Mouse (Mus musculus) brain, adult 2 months (tissue): Measurements from ENCODE around the gene Spryd3.
"Not testable (repeated sequence)": the region's sequence is repeated elsewhere in the genome, so short reads cannot be mapped to it uniquely, and the experiment has no call there.

Source experiments
- DNase-seq: peaks from one replicate; pipeline ENCODE4 v3.0.0; 2011; ENCODE audit warnings: low read depth, low spot score

Gene Spryd3

DNA sequence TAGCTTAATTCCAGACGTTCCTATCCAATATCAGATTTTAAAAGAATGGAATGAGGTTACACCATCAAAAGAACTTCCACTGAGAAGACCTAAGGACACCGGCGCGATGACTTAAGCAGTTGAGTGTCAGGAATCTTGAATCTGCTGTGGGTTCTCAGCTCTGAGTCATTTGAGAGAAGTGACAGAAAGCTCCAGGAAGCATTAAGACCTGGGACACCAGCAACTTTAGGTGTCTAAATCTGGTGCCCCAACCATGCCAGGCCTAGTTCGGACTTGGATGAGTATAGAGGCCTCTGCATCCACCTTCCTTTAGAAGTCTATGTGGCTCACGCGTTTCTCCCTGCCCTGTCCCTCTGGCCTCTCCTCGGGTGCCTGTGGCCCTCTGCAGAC, 36.3 kb downstream of the Spryd3 start:
- DNase-seq = peak; percentile 48

DNA sequence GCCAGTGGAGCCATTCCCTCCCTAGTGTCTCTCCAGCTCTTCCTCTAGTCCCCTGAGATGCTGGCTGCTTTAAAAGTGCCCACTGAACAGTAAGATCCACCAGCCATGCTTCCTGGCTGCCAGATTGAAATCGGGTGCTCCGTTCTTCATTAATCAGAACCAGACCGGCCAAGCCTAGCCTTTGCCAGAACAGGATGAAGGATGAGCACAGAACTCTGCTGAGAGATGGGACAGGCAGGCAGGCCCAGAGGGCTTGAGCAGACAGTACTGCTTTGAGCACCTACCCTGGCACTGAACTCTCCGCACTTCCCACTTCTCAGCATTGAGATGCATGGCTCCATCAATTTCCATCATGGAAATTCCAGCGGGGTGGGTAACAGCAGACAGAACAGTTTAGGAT, 36.8 kb downstream of the Spryd3 start:
- DNase-seq = no peak

DNA sequence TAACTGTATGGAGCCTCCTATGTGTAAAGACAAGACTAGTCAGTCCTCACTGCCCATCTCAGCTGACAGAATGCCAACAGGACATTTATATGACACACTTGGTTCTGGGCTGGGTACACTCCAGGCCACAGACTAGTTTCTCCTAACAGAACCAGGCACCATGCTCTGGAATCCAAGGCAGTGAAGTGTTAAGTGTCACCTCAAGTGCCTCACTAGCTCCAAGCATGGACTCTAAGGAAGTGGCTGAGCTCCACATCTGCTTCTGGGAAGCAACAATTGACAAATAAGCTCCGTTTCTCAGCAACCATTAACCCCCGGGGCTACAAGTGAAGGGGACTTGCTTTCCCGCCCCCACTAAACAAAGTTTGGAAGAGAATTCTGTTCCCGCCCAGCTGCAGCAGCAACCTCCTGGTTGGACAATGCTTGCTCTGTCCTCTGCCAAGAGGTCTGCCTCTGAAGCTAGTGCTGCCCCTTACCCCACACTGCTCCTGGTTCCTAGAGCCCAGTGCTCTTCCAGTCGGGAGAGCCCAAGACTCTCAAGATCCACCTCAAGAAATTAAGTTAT, 38.0 kb downstream of the Spryd3 start:
- no peak for DNase-seq

DNA sequence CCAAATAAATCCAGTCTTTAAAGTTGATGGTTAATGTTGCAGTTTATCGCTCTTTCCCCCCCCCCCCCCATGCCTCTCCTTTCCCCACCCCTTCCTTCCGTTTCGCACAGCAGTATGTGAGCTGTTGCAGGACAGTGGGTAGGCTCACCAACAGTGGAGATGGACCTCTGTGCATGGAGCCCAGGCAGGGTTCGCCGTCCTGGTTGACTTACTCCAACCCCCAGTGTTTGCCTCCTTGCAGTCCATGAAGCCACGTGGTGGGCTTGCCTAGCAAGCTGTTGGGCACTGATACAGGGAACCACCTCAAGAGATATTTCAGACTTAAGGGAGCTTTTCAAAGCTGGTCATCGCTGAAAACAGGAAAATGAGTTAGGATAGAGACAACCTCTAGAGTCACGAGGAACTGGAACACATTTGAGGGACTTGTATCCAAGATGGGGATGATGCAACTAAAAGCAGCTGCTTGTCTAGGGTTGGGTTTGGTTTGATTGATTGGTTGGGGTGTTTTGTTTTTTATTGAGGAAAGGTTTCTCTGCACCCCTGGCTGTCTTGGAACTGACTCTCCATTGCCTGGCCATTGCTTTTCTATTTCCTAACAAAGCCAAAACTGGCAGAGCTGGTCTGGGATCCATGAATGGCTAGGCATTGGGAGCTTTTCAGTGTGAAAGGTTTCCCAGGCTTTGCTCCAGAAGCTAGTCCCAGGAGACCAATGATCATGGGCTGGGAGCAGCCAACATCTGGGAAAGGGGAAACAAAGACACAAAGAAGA, 38.7 kb downstream of the Spryd3 start:
- DNase-seq = no peak

DNA sequence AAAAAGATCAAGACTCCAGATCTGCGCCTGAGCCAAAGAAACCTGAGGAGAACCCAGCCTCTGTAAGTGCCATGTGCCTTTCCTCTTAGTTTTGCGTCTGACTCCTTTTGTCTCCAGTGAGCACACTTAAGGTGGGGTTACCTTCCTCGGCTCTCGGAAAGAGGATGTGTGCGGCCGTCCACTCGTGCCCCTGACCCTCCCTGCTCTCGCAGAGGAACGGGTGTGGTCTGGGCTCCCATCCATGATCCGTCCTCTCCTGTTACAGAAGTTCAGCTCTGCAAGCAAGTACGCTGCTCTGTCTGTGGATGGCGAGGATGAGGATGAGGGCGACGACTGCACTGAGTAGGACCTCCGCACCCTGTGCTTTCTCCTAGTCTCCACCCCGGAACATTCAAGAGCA, 41.0 kb downstream of the Spryd3 start:
- no peak for DNase-seq

DNA sequence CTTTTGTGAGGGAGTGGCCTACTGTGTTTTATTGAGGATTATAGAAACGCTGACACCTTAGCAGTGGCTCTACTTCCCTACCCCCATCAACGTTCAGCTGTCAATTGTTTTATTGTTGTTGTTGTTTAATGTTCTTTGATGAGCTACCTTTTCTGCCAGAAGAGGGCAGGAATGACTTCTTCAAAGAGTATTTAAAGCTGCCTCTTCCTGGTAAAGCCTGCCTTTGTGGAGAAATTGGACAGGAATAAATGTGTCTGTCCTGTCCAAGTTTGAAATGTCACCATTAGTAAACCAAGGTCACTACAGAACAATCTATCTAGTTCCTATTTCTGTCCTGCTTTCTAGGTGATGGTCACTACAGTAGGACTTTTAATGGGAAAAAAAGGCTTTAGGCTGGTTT, 41.9 kb downstream of the Spryd3 start:
- DNase-seq = no peak

DNA sequence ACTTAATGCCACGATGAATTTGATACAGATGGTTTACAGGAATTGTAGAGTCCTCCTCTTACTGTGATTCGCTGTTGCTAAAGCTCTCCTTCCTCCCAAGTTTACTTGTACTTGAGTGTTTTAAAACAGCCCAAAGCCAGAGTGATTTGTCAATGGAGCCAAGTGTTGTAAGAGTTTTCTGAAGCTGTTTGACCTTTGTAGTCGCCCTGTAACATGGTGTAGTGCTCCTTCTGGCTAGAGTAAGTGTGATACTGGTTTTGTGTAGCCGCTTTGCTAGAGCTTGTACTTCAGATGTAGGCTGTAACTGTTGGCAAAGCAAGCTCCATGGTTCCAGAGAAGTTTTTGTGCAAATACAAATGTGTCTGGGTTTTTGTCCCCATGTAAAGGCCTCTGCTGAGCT, 43.8 kb downstream of the Spryd3 start:
- DNase-seq = no peak

DNA sequence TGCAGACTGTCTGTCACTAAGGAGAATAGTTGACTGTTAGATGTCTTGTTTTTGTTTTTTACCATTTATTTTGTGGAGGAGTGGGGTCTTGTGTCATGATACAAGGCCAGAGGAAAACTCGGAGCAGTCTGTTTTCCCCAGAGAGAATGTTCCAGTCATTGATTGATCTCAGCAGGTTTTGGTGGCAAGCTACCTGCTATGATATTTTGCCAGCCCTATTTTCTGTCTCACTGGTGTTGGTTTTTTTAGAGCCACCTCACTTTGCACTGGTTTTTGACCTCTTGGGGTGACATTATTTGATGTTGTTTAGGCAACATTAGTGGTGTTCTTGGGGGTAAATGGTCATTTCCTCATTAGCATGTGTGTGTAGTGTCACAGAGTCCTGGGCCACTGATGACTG, 44.3 kb downstream of the Spryd3 start:
- DNase-seq = no peak

DNA sequence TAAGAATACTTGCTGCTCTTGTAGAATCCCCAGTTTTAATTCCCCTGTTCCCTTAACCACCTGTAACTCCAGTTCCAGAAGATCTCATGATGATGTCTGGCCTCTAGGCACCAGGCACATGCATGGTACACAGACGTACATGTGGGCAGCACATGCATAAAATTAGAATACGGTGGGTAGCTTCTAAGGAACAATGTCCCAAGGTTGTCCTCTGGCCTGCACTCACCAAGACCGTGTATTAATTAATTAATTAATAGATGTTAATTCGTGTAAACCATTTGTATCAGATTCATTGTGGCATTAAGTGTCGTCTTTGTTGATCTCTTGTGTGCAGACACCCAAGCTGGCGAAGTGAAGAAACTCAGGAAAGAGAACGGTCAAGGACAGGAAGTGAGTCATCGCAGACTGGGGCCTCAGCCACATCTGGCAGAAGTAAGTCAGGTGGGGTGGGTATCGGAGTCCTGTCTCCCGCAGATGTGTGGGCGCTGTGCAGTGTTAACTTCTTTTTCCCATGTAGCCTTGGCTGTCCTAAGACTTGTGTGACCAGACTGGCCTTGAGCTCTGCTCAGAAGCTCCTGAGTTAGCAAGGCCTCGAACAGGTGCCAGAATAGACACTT, 44.9 kb downstream of the Spryd3 start:
- DNase-seq = no peak

DNA sequence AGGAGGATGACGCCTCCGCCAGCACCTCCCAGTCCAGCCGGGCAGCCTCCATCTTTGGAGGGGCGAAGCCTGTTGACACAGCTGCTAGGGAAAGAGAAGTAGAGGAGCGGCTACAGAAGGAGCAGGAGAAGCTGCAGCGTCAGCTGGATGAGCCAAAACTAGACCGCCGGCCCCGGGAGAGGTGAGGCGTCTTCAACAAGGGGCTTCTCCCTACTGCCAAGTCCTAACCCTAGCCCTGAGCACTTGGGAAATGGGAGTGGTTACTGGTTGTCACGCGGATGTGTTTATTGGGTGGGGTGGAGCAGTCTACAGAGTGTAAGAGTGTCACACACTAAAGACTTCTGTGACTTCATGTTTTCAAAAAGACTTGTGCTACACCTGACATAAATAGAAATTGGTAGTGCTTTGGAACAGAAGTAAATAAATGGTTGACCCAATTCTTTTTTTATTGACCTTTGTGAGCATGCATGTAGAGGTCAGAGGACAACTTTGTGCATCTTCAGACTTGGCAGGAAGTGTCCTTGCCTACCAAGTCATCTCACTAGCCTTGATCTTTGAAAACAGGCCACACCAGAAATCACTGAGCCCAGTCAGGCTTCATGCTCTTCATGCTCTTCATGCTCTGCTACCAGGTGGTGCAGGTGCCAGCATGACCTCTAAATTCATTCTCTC, 46.0 kb downstream of the Spryd3 start:
- DNase-seq = no peak

DNA sequence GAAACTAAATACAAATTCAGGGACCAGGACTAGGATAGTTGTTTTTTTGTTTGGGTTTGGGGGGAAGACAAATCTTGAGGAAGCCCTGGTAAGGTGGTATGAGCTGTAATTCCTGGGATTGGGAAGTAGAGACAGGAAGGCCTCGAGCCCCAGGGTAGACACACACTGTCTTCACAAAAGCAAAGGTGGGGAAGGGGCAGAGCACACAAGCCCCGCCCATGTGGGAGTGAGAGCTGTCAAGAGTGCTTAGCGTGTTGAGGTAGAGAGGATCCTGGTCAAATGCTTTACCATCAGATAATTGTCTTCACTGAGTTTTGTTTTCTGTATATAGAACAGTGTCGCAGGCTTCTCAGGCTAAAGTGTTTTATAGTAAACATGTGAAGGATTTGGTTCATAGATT, 53.0 kb downstream of the Spryd3 start:
- DNase-seq = no peak

DNA sequence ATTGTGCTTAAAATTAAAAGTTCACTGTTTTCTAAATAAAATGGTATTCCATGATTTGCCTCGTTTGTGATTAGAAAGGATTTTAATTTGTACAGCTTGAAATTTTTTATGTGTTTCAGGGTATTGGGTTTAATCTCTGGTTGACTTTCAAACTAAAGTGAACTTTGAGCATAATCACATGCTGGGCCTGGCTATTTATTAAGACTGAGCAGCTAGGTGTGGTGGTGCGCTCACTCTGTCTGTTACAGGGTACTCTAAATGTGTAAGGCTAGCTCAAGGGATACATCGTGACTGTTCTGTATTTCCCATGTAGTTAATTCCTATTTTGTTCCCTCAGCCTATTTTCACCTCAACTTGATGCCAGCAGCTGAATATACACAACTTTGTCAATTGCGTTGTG, 53.9 kb downstream of the Spryd3 start:
- DNase-seq = no peak

DNA sequence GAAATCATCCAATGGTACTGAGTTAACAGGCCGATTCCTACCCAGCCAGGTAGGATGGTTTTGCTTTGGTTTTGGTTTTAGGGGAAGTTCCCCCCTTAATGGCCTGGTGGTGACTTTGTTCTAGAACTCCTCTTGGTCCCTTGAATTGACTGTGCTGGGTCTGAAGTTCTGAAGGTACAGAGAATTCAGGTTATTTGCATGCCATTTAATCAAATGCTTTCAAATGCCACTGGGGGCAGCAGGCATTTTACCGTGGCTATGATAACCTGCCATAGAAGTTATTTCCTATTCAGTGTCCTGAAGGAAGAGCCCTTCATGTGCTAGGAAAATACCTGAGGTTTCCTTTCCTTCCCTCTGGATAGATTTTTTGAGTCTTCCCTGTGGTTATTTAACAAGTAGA, 55.6 kb downstream of the Spryd3 start:
- no peak for DNase-seq

DNA sequence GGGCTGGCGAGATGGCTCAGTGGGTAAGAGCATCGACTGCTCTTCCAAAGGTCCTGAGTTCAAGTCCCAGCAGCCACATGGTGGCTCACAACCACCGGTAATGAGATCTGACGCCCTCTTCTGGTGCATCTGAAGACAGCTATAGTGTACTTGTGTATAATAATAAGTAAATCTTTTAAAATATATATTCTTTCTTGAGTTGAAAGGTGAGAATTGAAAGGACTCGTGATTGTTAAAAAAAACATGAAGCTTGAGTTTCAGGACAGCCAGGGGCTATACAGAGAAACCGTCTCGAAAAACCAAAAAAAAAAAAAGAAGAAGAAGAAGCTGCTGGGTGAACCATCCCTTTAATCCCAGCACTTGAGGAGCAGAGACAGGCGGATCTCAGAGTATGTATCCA, 56.1 kb downstream of the Spryd3 start:
- not testable (repeated sequence) for DNase-seq

DNA sequence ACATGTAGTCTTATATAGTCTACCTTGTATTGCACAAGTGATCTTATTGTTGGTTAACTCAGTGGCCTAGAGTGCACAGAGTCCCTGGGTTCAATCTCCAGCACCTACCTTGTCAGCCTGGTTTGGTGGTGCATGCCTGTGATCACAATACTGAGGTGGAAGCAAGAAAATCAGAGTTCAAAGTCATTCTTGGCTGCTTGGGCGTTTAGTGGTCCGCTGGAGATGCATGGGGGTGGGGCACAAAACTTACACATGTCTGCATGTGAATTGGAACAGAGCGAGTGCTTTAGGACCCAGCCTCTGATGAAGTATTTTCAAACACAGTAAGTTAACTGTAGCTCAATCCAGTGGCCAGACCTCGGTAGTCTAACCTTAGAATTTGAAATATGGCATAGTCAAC, 56.8 kb downstream of the Spryd3 start:
- DNase-seq = no peak

DNA sequence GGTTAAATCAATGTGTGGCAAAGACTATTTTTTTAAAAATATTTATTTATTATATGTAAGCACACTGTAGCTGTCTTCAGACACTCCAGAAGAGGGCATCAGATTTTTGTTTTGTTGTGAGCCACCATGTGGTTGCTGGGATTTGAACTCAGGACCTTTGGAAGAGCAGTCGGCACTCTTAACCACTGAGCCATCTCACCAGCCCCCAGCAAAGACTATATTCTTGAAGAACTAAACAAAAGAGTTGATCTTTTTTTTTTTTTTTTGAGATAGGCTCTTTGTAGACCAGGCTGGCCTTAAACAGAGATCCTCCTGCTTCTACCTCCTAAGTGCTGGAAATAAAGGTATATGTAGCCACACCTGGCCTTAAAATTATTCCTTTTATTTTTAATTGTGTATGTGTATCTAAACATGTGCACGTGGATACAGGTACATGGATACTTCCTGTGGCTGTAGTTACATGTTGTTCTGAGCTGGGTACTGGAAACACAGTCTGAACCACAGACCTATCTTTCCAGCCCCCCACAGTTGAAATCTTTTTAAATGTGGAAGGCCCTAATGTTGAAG, 58.8 kb downstream of the Spryd3 start:
- no peak for DNase-seq

DNA sequence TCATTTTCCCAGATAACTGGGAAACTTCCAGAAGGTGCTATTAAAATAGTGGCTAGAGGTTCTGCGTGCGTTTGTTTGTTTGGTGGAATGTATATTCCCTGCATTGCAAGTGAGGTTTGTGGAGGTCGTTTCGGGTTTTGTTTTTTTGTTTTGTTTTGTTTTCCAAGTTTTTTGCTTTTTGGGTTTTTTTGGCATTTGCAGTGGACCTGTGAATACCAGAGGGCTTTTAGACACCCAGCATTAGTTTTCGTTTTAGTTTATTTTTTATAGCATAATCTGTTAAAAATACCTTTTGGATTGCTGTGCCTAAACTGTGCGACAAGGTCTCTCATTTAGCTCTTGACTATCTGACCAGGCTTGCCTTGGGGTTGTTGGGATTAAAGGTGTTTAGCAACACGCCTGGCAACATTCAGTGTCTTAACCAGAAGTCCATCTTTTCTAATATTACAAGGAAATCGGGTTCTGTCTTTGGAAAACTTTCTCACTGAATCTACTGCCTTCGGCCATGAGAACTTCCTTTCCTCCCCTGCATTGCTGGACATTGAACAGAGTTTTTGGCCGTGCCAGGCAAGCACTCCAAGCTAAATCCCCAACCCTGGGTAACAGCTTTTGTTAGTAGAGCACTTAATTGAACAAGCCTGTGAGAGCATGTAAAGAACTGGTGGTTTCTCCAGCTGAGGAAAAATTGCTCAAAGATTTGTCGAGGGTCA, 61.0 kb downstream of the Spryd3 start:
- DNase-seq = no peak

DNA sequence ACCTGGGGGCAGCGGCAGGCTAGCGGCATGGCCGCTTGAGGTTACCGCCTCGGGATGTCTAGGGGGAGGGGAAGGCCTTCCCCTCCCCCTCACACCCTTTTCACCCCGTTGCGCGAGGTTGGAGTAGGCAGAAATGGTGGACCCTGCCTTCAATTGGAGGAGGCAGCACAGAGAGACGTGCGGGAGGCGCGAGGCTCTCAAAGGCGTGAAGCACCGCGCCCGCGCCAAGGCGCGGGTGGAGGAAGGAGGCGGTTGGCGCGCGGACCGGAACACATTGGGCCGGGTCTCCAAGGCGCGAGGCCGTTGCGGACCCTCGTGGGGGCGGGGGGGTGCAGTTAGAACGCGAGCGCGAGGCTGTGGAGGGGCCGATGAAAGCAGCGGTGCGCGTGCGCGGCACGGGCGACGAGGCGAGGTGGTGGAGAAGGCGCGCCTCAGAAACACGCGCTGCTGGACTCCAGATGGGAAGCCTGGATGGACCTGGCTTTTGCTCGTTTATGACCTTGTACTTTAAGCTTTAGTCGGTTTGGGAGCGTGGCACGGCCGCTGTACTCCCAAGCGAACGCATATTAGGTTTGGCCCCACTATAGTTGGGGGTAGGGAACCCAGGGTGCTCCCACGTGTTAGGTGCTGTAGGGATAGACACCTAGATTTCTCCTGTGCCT, 61.8 kb downstream of the Spryd3 start:
- DNase-seq = peak; percentile 60

DNA sequence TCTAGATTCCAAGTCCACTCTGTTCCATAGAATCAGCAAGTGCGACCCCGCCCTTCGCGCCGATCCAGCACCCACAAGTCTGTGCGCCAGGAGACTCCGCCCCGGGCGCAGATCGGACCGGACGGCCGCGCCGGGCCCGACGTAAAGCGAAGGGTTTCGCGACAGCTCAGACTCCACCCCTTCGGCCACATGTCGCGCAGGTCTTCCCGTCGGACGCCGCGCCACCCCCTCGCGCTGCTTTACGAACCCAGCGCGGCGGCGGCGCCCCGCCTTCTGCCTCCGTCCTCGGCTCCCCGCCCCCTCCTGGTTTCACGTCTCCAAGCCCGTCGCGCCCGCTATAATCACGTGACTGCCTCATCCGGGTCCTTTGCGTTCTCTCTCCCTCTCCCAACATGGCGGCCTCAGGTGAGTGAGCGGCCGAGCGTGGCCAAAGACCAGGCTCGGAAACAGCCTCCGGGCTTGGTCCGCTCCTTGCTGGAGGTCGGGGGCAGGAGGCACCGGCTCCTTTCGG, 62.4 kb downstream of the Spryd3 start, which contains the start of gene Eif4b:
Gene Eif4b (plus strand): TSS at position 215 of the 511 bp plus-strand sequence.
- peak; percentile 100 for DNase-seq

DNA sequence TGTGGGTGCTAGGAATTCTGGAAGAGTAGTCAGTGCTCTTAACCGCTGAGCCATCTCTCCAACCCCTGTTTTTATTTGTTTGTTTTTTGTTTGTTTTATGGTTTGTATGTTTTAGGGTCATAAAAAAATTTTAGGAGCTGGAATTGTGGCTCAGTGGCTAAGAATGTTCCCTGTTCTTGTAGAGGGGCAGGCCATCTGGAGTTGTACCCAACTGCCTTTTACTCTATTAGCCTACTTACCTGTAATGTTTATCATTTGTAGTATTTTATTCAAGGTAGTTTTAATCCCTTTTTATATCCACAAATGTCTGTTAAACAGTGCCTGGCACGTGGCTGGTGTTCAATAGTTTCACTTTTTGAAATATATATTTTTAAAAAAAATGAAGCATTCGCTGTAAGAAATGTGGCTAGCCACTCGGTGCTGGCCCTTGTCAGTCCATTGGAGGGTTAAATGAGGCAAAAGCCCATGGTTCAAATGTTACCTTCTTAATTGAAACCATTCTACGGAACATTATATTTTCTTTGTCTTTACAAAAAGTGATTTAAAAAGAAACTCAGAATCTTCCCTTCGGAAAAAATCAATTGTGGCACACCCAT, 63.0 kb downstream of the Spryd3 start:
- no peak for DNase-seq
